ENCODE assay signal across 1 mouse cellular context in genomic region chr1:86345069-86345468, GRCm38 (mm10).
TF ChIP-seq lines count a peak whose summit lies in the region.

No protein-coding gene starts in this region.

TF ChIP-seq in MEL, 35 proteins besides CTCF, POLR2A, EP300 and RAD21 (continued from another document):
- TF ChIP-seq POLR2AphosphoS2 (IDR thresholded peaks at IDR 0.05; ENCODE audit: low read length) = 0 out of 2 replicates have a peak, but pooled peaks have one; percentile 30
- no peak for TF ChIP-seq POLR2AphosphoS5 (IDR thresholded peaks at IDR 0.05; ENCODE audit: borderline replicate concordance, low read depth, low read length)
- TF ChIP-seq UBTF (IDR thresholded peaks at IDR 0.05; ENCODE audit: borderline replicate concordance, insufficient read depth, low read depth, low read length) = no peak
- TF ChIP-seq ZMIZ1 (IDR thresholded peaks at IDR 0.05; ENCODE audit: low read depth, low read length) = peak; percentile 53
- TF ChIP-seq ETS1 (IDR thresholded peaks at IDR 0.05; ENCODE audit: low read depth, low read length) = no peak
- peak; percentile 24; the same call in 1 of the 2 replicates for TF ChIP-seq NELFE (IDR thresholded peaks at IDR 0.05; ENCODE audit: low read depth, low read length)
- TF ChIP-seq CHD1 (IDR thresholded peaks at IDR 0.05; ENCODE audit: low read depth, low read length) = peak; percentile 49; the same call in 1 of the 2 replicates
